Mouse (Mus musculus) MEL (cell line): ENCODE results near the gene Zfp383. TPM values are rescaled to one million over a fixed set of nuclear protein-coding genes. Genes with fewer than 3 reads are reported as not detected.
A peak's percentile ranks its signal among the peaks of the same experiment; 100 is the strongest.

Experiments
- DNase-seq: peaks from one replicate; pipeline ENCODE4 v3.0.0; 2011; ENCODE audit warnings: low read depth, low spot score
- H3K27ac ChIP-seq: 2 replicates; pipeline ENCODE4 v1.5.1; 2012; ENCODE audit warnings: low read depth, mild to moderate bottlenecking, control low read depth, low read length, moderate library complexity; ENCODE audit not compliant: control insufficient read depth
- H3K27me3 ChIP-seq, 2 experiments: fragments of 150-350 bp in 1 of 2; sonication (generic) in 1 of 2; 2 replicates each; pipeline ENCODE4 v1.6.1; 2012; ENCODE audit warnings: low read length in 2 of 2, mild to moderate bottlenecking in 2 of 2, improper control_type of control experiment in 1 of 2, moderate library complexity in 1 of 2; ENCODE audit not compliant: insufficient read depth in 2 of 2, control insufficient read depth in 1 of 2
- H3K36me3 ChIP-seq, 2 experiments: 2 replicates each; pipeline ENCODE4 v1.6.1; 2012 to 2014; ENCODE audit warnings: low read length in 2 of 2, improper control_type of control experiment in 1 of 2, inconsistent platforms in 1 of 2, mild to moderate bottlenecking in 1 of 2; ENCODE audit not compliant: insufficient read depth in 2 of 2, control insufficient read depth in 1 of 2
- H3K4me1 ChIP-seq, 2 experiments: fragments of 150-350 bp in 1 of 2; sonication (generic) in 1 of 2; 2 replicates each; pipeline ENCODE4 v1.6.1; 2012; ENCODE audit warnings: low read length in 2 of 2, improper control_type of control experiment in 1 of 2, mild to moderate bottlenecking in 1 of 2; ENCODE audit not compliant: insufficient read depth in 2 of 2, control insufficient read depth in 1 of 2
- H3K4me3 ChIP-seq, 2 experiments: fragments of 150-350 bp in 1 of 2; sonication (generic) in 1 of 2; 2 replicates each; pipeline ENCODE4 v1.5.1; 2012; ENCODE audit warnings: low read depth in 2 of 2, low read length in 2 of 2, mild to moderate bottlenecking in 2 of 2, moderate library complexity in 2 of 2, control low read depth in 1 of 2, improper control_type of control experiment in 1 of 2; ENCODE audit not compliant: control insufficient read depth in 1 of 2, insufficient read depth in 1 of 2
- H3K79me2 ChIP-seq: 2 replicates; pipeline ENCODE4 v1.6.1; 2012; ENCODE audit warnings: mild to moderate bottlenecking, low read length, moderate library complexity; ENCODE audit not compliant: control insufficient read depth, poor library complexity, insufficient read depth
- H3K9ac ChIP-seq: 2 replicates; pipeline ENCODE4 v1.6.1; 2012; ENCODE audit warnings: low read depth, mild to moderate bottlenecking, control low read depth, low read length, moderate library complexity; ENCODE audit not compliant: control insufficient read depth, poor library complexity, severe bottlenecking
- H3K9me3 ChIP-seq: fragments of 150-350 bp; sonication (generic); replicated peaks from 2 replicates; pipeline ENCODE4 v1.6.1; 2012; ENCODE audit warnings: mild to moderate bottlenecking, low read length, improper control_type of control experiment, moderate library complexity; ENCODE audit not compliant: insufficient read depth
- BHLHE40 ChIP-seq: IDR thresholded peaks from 2 replicates; pipeline ENCODE4 v1.6.1; 2012; ENCODE audit warnings: low read depth, mild to moderate bottlenecking, inconsistent platforms, low read length, improper control_type of control experiment, borderline replicate concordance
- CHD1 ChIP-seq: IDR thresholded peaks from 2 replicates; pipeline ENCODE4 v1.6.1; 2012; ENCODE audit warnings: low read depth, mild to moderate bottlenecking, inconsistent platforms, low read length, improper control_type of control experiment
- CTCF ChIP-seq, 3 experiments: IDR thresholded peaks in 2 of 3; conservative IDR thresholded peaks in 1 of 3; 2 replicates each; pipeline ENCODE4 v1.5.1; 2011 to 2012; ENCODE audit warnings: low read length in 3 of 3, low read depth in 2 of 3, mild to moderate bottlenecking in 2 of 3, improper control_type of control experiment in 1 of 3, inconsistent platforms in 1 of 3, mixed read lengths in 1 of 3, moderate library complexity in 1 of 3; ENCODE audit not compliant: control insufficient read depth in 1 of 3, insufficient read depth in 1 of 3, poor library complexity in 1 of 3, severe bottlenecking in 1 of 3
- E2F4 ChIP-seq: IDR thresholded peaks from 2 replicates; pipeline ENCODE4 v1.6.1; 2011; ENCODE audit warnings: low read depth, low read length, improper control_type of control experiment, borderline replicate concordance
- EP300 ChIP-seq, 2 experiments: IDR thresholded peaks; 2 replicates each; pipeline ENCODE4 v1.6.1; 2011; ENCODE audit warnings: improper control_type of control experiment in 2 of 2, low read length in 2 of 2, low read depth in 1 of 2, mild to moderate bottlenecking in 1 of 2
- ETS1 ChIP-seq: IDR thresholded peaks from 2 replicates; pipeline ENCODE4 v1.6.1; 2012; ENCODE audit warnings: low read depth, mild to moderate bottlenecking, inconsistent platforms, low read length, improper control_type of control experiment, moderate library complexity
- GABPA ChIP-seq: IDR thresholded peaks from 2 replicates; pipeline ENCODE4 v1.6.1; 2012; ENCODE audit warnings: low read depth, mild to moderate bottlenecking, inconsistent platforms, low read length, improper control_type of control experiment, moderate library complexity
- GATA1 ChIP-seq: IDR thresholded peaks from 2 replicates; pipeline ENCODE4 v1.6.1; 2011; ENCODE audit warnings: low read depth, low read length, improper control_type of control experiment
- MAFK ChIP-seq: IDR thresholded peaks from 2 replicates; pipeline ENCODE4 v1.6.1; 2011; ENCODE audit warnings: low read depth, mild to moderate bottlenecking, low read length, improper control_type of control experiment, borderline replicate concordance
- MXI1 ChIP-seq: IDR thresholded peaks from 2 replicates; pipeline ENCODE4 v1.6.1; 2011; ENCODE audit warnings: mild to moderate bottlenecking, low read depth, low read length, improper control_type of control experiment
- MYC ChIP-seq: IDR thresholded peaks from 2 replicates; pipeline ENCODE4 v1.6.1; 2011; ENCODE audit warnings: low read depth, mild to moderate bottlenecking, low read length, improper control_type of control experiment, moderate library complexity
- NELFE ChIP-seq: IDR thresholded peaks from 2 replicates; pipeline ENCODE4 v1.6.1; 2011; ENCODE audit warnings: low read depth, low read length, improper control_type of control experiment
- RAD21 ChIP-seq: IDR thresholded peaks from 2 replicates; pipeline ENCODE4 v1.6.1; 2011; ENCODE audit warnings: mild to moderate bottlenecking, low read depth, low read length, improper control_type of control experiment
- SIN3A ChIP-seq: IDR thresholded peaks from 2 replicates; pipeline ENCODE4 v1.6.1; 2012; ENCODE audit warnings: low read length, improper control_type of control experiment, inconsistent platforms
- SMC3 ChIP-seq: IDR thresholded peaks from 2 replicates; pipeline ENCODE4 v1.6.1; 2011; ENCODE audit warnings: low read depth, low read length, improper control_type of control experiment
- TAL1 ChIP-seq: IDR thresholded peaks from 2 replicates; pipeline ENCODE4 v1.6.1; 2012; ENCODE audit warnings: mild to moderate bottlenecking, inconsistent platforms, low read length, moderate library complexity, mixed read lengths
- TCF12 ChIP-seq: IDR thresholded peaks from 2 replicates; pipeline ENCODE4 v1.6.1; 2014; ENCODE audit warnings: low read depth, mild to moderate bottlenecking, inconsistent platforms, low read length, improper control_type of control experiment, moderate library complexity
- UBTF ChIP-seq: IDR thresholded peaks from 2 replicates; pipeline ENCODE4 v1.6.1; 2012; ENCODE audit warnings: low read depth, mild to moderate bottlenecking, inconsistent platforms, low read length, improper control_type of control experiment, moderate library complexity, borderline replicate concordance; ENCODE audit not compliant: insufficient read depth
- USF2 ChIP-seq, 2 experiments: IDR thresholded peaks; 2 replicates each; pipeline ENCODE4 v1.6.1; 2011 to 2012; ENCODE audit warnings: improper control_type of control experiment in 2 of 2, low read length in 2 of 2, borderline replicate concordance in 1 of 2, inconsistent platforms in 1 of 2, low read depth in 1 of 2, mild to moderate bottlenecking in 1 of 2; ENCODE audit not compliant: insufficient read depth in 1 of 2
- ZMIZ1 ChIP-seq: IDR thresholded peaks from 2 replicates; pipeline ENCODE4 v1.6.1; 2012; ENCODE audit warnings: low read depth, mild to moderate bottlenecking, inconsistent platforms, low read length, improper control_type of control experiment, moderate library complexity
- polyA plus RNA-seq, 2 experiments: library from polyadenylated mRNA; stranded (reverse) in 1 of 2; unstranded in 1 of 2; fragments of >175 nt in 1 of 2; fragments of >200 nt in 1 of 2; gene quantifications; 2 replicates each; pipeline versions ENCODE4 v1.2.1 to v1.2.4; 2012; ENCODE audit warnings: low replicate concordance in 2 of 2, low read depth in 1 of 2; ENCODE audit not compliant: insufficient read length in 2 of 2, insufficient read depth in 1 of 2, missing spikeins in 1 of 2
- total RNA-seq: library from RNA; depleted of rRNA; stranded (reverse); fragments of 300-350 nt; gene quantifications from 2 replicates; pipeline ENCODE4 v1.2.3, GENCODE M21; 2012

Zfp383 gene
- total and polyA plus RNA-seq, 3 experiments: 0.89 to 1.4 TPM; not detected in 1

GRCm38 (mm10) chr7:29918062-29918453 lies 10.0 kb downstream of the Zfp383 start:
- H3K27ac ChIP-seq: no peak overlapping the region
- TF ChIP-seq E2F4: no peak
- no peak for TF ChIP-seq GABPA
- no peak for TF ChIP-seq MYC
- no peak for TF ChIP-seq USF2 (IDR thresholded peaks at IDR 0.05; ENCODE audit: borderline replicate concordance in 1 of 2, insufficient read depth in 1 of 2, low read depth in 1 of 2, low read length in 2 of 2)
- no peak for TF ChIP-seq MXI1
- no peak for TF ChIP-seq TCF12
- TF ChIP-seq TAL1: no peak
- TF ChIP-seq EP300 (IDR thresholded peaks at IDR 0.05; ENCODE audit: low read depth in 1 of 2, low read length in 2 of 2): no peak
- TF ChIP-seq BHLHE40: no peak
- no peak for TF ChIP-seq UBTF
- TF ChIP-seq MAFK: no peak
- no peak for TF ChIP-seq SMC3
- TF ChIP-seq ETS1: no peak
- TF ChIP-seq CTCF (IDR thresholded peaks at IDR 0.05 in 2 of 3, conservative IDR thresholded peaks at IDR 0.05 in 1 of 3; ENCODE audit: control insufficient read depth in 1 of 3, insufficient read depth in 1 of 3, low read depth in 2 of 3, low read length in 3 of 3, poor library complexity in 1 of 3, severe bottlenecking in 1 of 3): no peak
- TF ChIP-seq CHD1: no peak
- no peak for TF ChIP-seq SIN3A
- no peak for TF ChIP-seq ZMIZ1
- TF ChIP-seq NELFE: no peak
- H3K79me2 ChIP-seq: no peaks in the 10 kb centered on the region
- H3K27me3 ChIP-seq: no peaks in the 10 kb centered on the region
- no peak overlapping the region for H3K4me3 ChIP-seq
- H3K9ac ChIP-seq: no peak overlapping the region
- no peaks in the 10 kb centered on the region for H3K9me3 ChIP-seq
- DNase-seq: no peak
- no peaks in the 10 kb centered on the region; a peak in 1 of 4 replicates for H3K4me1 ChIP-seq
- peaks cover 0 to 4% of the 10 kb centered on the region in 2 experiments; a peak in 1 of 4 replicates for H3K36me3 ChIP-seq

GRCm38 (mm10) chr7:29921439-29922093 lies 13.5 kb downstream of the Zfp383 start:
- H3K4me1 ChIP-seq: no peaks in the 10 kb centered on the region; a peak in 1 of 4 replicates
- no peaks in the 10 kb centered on the region for H3K79me2 ChIP-seq
- H3K27me3 ChIP-seq: no peaks in the 10 kb centered on the region
- H3K9ac ChIP-seq: no peak overlapping the region
- TF ChIP-seq ZMIZ1 (no peak), NELFE (no peak), SIN3A (no peak), RAD21 (no peak), GATA1 (0 out of 2 replicates have a peak, but pooled peaks have one; percentile 3), BHLHE40 (no peak)
- TF ChIP-seq, all 39 proteins: peak for 1
- no peaks in the 10 kb centered on the region for H3K9me3 ChIP-seq
- H3K27ac ChIP-seq: no peak overlapping the region
- DNase-seq: peak; percentile 75
- peaks cover 0 to 4% of the 10 kb centered on the region in 2 experiments; a peak in 1 of 4 replicates for H3K36me3 ChIP-seq
- H3K4me3 ChIP-seq: no peak overlapping the region
